ENCODE assay signal across 25 mouse cellular contexts in the genomic region with DNA sequence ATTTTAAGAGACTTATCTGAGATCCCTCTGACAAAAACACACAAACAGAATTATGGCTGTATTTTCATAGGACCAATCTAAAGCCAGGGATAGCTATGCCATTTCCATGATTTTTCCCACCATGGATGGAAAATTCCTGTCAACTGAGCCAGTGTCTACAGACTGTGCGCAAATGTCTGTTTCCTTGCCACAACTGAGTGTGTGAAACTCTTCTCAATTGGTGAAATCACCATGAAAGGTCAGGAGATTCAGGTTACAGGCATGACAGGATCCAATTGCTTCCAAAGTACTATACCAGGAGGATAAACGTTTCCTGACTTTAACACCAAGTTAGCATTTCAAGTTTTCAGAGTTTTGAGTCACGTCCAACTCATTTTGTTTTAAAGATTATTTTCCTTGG.
DNase-seq lines count a peak whose midpoint lies in the region; ATAC-seq and TF ChIP-seq lines count a peak whose summit lies in the region.
"Had no signal": no experiment of that assay in that cellular context is flagged by ENCODE, and none has a peak within 500 bp of the region (broad histone marks: within the 10 kb centered on the region; RNA-seq: fewer than 3 reads in every experiment).

No protein-coding gene starts in this region.

- H3K36me3 ChIP-seq in kidney, postnatal 0 days (ENCODE audit: insufficient read depth, low read length) = no peaks in the 10 kb centered on the region
- no peaks in the 10 kb centered on the region for H3K36me3 ChIP-seq in limb, embryonic 10.5 days
- H3K36me3 ChIP-seq in liver, embryonic 16.5 days (ENCODE audit: control insufficient read depth, insufficient read depth) = no peaks in the 10 kb centered on the region
- H3K36me3 ChIP-seq: embryonic facial prominence, embryonic 15.5 days; forebrain, embryonic 15.5 days; heart, embryonic 15.5 days; hindbrain, embryonic 15.5 days; midbrain, embryonic 10.5 days had no signal

- ATAC-seq in kidney, postnatal 0 days (replicated peaks; ENCODE audit: low FRiP score, low read depth) = peak; percentile 48; the same call in 1 of the 2 replicates
- no peak for ATAC-seq in liver, embryonic 16.5 days (ENCODE audit: low read depth)
- ATAC-seq: CD4-positive, CD25-positive, alpha-beta regulatory T cell, adult 4 months; forebrain, embryonic 15.5 days; lung, postnatal 0 days; midbrain, embryonic 16.5 days had no signal

- WGBS in kidney, postnatal 0 days = 26% methylated on average over 3 of the region's 3 CpGs
- WGBS in limb, embryonic 10.5 days = 59% methylated on average over 3 of the region's 3 CpGs
- WGBS in liver, embryonic 16.5 days (ENCODE audit: insufficient replicate concordance) = 68% methylated on average over 3 of the region's 3 CpGs

- no peak overlapping the region for H3K4me2 ChIP-seq in kidney, postnatal 0 days (ENCODE audit: low read length)
- no peak overlapping the region for H3K4me2 ChIP-seq in liver, embryonic 16.5 days (ENCODE audit: low read depth, low read length)
- H3K4me2 ChIP-seq: embryonic facial prominence, embryonic 15.5 days; forebrain, embryonic 15.5 days; heart, embryonic 15.5 days; hindbrain, embryonic 15.5 days had no signal

- H3K4me1 ChIP-seq in kidney, postnatal 0 days (replicated peaks; ENCODE audit: insufficient read depth, low read length) = no peaks in the 10 kb centered on the region; the same call in 1 of the 2 replicates
- H3K4me1 ChIP-seq in limb, embryonic 10.5 days = peaks cover 33% of the 10 kb centered on the region
- H3K4me1 ChIP-seq in liver, embryonic 16.5 days (ENCODE audit: control insufficient read depth, low read depth, low read length) = peaks cover 39% of the 10 kb centered on the region
- H3K4me1 ChIP-seq: embryonic facial prominence, embryonic 15.5 days had no signal

- peak overlapping the region; percentile 73 for H3K27ac ChIP-seq in gastrocnemius, adult 2 months
- peak overlapping the region; percentile 32; the same call in 1 of the 2 replicates for H3K27ac ChIP-seq in kidney, postnatal 0 days
- H3K27ac ChIP-seq in limb, embryonic 10.5 days = peak overlapping the region; percentile 20; the same call in 1 of the 2 replicates
- peak overlapping the region; percentile 58 for H3K27ac ChIP-seq in liver, embryonic 16.5 days (ENCODE audit: low read length)
- H3K27ac ChIP-seq: embryonic facial prominence, embryonic 15.5 days; forebrain, embryonic 15.5 days; heart, embryonic 15.5 days; hindbrain, embryonic 15.5 days; midbrain, embryonic 10.5 days had no signal

- H3K4me3 ChIP-seq in gastrocnemius, adult 2 months = peak overlapping the region; percentile 22; the same call in 1 of the 2 replicates
- H3K4me3 ChIP-seq in kidney, postnatal 0 days (replicated peaks; ENCODE audit: low read depth, low read length) = no peak overlapping the region
- H3K4me3 ChIP-seq in limb, embryonic 10.5 days = no peak overlapping the region
- no peak overlapping the region for H3K4me3 ChIP-seq in liver, embryonic 16.5 days (ENCODE audit: low read depth, low read length)
- H3K4me3 ChIP-seq: embryonic facial prominence, embryonic 15.5 days; forebrain, embryonic 15.5 days; heart, embryonic 15.5 days; hindbrain, embryonic 15.5 days; midbrain, embryonic 10.5 days had no signal

- TF ChIP-seq CTCF in gastrocnemius, adult 2 months (IDR thresholded peaks at IDR 0.05) = no peak
- TF ChIP-seq CTCF in kidney, postnatal 0 days (IDR thresholded peaks at IDR 0.05; ENCODE audit: low read depth) = no peak

- intact Hi-C loops in gastrocnemius, adult 2 months (cut with DNase I) = no loop called here

- no peaks in the 10 kb centered on the region for H3K9me3 ChIP-seq in kidney, postnatal 0 days (replicated peaks; ENCODE audit: low read length)
- H3K9me3 ChIP-seq in limb, embryonic 10.5 days (replicated peaks) = no peaks in the 10 kb centered on the region
- H3K9me3 ChIP-seq in liver, embryonic 16.5 days (replicated peaks; ENCODE audit: control insufficient read depth, low read length) = no peaks in the 10 kb centered on the region
- H3K9me3 ChIP-seq: embryonic facial prominence, embryonic 15.5 days; forebrain, embryonic 15.5 days; heart, embryonic 15.5 days; hindbrain, embryonic 15.5 days; midbrain, embryonic 10.5 days had no signal

- H3K9ac ChIP-seq in kidney, postnatal 0 days (ENCODE audit: low read depth, low read length) = no peak overlapping the region
- H3K9ac ChIP-seq in liver, embryonic 16.5 days (ENCODE audit: low read depth, low read length) = no peak overlapping the region
- H3K9ac ChIP-seq: embryonic facial prominence, embryonic 15.5 days; forebrain, embryonic 15.5 days; heart, embryonic 15.5 days; hindbrain, embryonic 15.5 days; liver, embryonic 14.5 days had no signal

- no peak for DNase-seq in gastrocnemius, adult 2 months
- no peak for DNase-seq in gastrocnemius, adult 18-20 months (ENCODE audit: low spot score)
- DNase-seq in kidney, postnatal 0 days (ENCODE audit: low spot score) = no peak
- DNase-seq in kidney, adult 8-10 months = no peak
- no peak for DNase-seq in limb, embryonic 10.5 days (ENCODE audit: low spot score)
- no peak for DNase-seq in cerebellum, postnatal 25 days
- DNase-seq: adrenal gland, postnatal 25 days; cerebellum, adult 9-10 months; gastrocnemius, postnatal 25 days; heart, adult 18-20 months; heart, postnatal 36 days; layer of hippocampus, postnatal 36 days; right cerebral cortex, adult 18-20 months; right cerebral cortex, postnatal 4 days; thymus, postnatal 14 days had no signal

- H3K27me3 ChIP-seq in kidney, postnatal 0 days (ENCODE audit: insufficient read depth, low read length) = no peaks in the 10 kb centered on the region
- H3K27me3 ChIP-seq in limb, embryonic 10.5 days (ENCODE audit: low read depth, poor library complexity, severe bottlenecking) = no peaks in the 10 kb centered on the region
- H3K27me3 ChIP-seq in liver, embryonic 16.5 days (ENCODE audit: control insufficient read depth, insufficient read depth, low read depth, low read length) = no peaks in the 10 kb centered on the region
- H3K27me3 ChIP-seq: embryonic facial prominence, embryonic 15.5 days; forebrain, embryonic 15.5 days; heart, embryonic 15.5 days; hindbrain, embryonic 15.5 days had no signal

Comparison
In these comparisons a context has a peak if more than half of its experiments do, and no peak if none do; other contexts are left out.
1. H3K27ac ChIP-seq: peak in every context shown above with its lines; median percentile 73 in gastrocnemius, adult 2 months; 58 in liver, embryonic 16.5 days; 32 in kidney, postnatal 0 days; 20 in limb, embryonic 10.5 days.